Mouse (Mus musculus): ENCODE results near the gene Gsta1.
A peak's percentile ranks its signal among the peaks of the same experiment; 100 is the strongest.
"Not testable (repeated sequence)": the region's sequence is repeated elsewhere in the genome, so short reads cannot be mapped to it uniquely, and the experiment has no call there.

The Gsta1 gene

GRCm38 (mm10) chr9:78233121-78233695, 2.8 kb downstream of the Gsta1 start:
- not testable (repeated sequence) for DNase-seq (ENCODE audit: low spot score in 2 of 2)

GRCm38 (mm10) chr9:78255683-78256470, 25.4 kb downstream of the Gsta1 start:
- not testable (repeated sequence) for DNase-seq (ENCODE audit: low spot score in 2 of 2)

GRCm38 (mm10) chr9:78256914-78257313, 26.5 kb downstream of the Gsta1 start, which contains the start of gene Gm3776:
Gm3776 (plus strand) TSS chr9:78257129.
- not testable (repeated sequence) for DNase-seq (ENCODE audit: low spot score in 2 of 2)

GRCm38 (mm10) chr9:78259688-78260087, 29.2 kb downstream of the Gsta1 start:
- peak in 1 of 2 experiments; percentile 13 for DNase-seq (ENCODE audit: low spot score in 2 of 2)

- not testable (repeated sequence) for DNase-seq (ENCODE audit: low spot score in 2 of 2)
These were observed 40.5 kb downstream of the Gsta1 start for GRCm38 (mm10) chr9:78270945-78271344.

- DNase-seq (ENCODE audit: low spot score in 2 of 2): not testable (repeated sequence)
These were observed 51.7 kb downstream of the Gsta1 start for GRCm38 (mm10) chr9:78282002-78282711.

GRCm38 (mm10) chr9:78289063-78289462, 58.6 kb downstream of the Gsta1 start:
- DNase-seq (ENCODE audit: low spot score in 2 of 2): not testable (repeated sequence)

GRCm38 (mm10) chr9:78289723-78290122, 59.3 kb downstream of the Gsta1 start, which contains the start of gene Gm10639:
Gm10639 (plus strand) TSS chr9:78289923.
- DNase-seq (ENCODE audit: low spot score in 2 of 2): not testable (repeated sequence)

All from left cerebral cortex, adult 9 months (tissue).